Mouse (Mus musculus): ENCODE results near the gene Ablim1. TPM values are rescaled to one million over a fixed set of nuclear protein-coding genes. Genes with fewer than 3 reads are reported as not detected.

The Ablim1 gene
- total RNA-seq, 2 experiments from 2014 or later = 10.0 to 12.6 TPM

DNA sequence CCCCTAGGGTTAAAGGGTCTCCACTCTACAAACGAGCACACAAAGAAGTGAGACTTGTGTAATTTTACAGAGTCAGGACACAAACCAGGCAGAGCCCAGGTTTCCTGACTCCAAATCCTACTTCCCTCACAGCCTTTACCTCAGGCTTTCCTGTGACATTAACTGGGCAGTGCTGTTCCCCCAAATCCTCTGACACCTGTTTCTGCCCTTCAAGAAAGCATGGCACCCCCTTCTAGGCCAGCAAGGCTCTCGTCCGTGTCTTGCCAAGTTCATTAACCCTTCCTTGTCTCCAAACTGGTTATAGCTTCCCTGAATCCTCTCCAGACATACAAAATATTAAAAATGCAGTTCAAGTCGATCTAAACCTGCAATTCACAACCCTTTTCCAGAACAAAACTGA lies 304.7 kb downstream of the Ablim1 start:
- ATAC-seq (replicated peaks; ENCODE audit: low FRiP score, poor library complexity, severe bottlenecking) = no peak

DNA sequence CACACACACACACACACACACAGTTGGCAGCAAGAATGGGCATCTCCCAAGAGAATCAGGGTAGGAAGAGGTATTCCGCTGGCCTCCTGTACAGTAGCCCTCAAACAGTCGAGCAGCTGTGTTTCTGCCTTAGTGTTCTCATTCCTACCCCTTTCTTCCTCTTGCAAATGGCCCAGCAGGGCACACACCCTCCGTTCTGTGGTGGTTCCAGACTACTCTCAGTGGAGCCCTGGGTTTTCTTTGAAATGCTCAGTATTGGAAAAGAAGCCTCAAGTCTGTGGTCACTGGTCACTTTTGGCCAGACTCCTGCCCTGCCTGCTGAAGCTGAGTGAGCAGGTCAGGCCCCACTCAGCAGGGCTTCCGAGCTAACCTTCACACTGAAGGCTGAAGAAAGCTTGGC lies 305.1 kb downstream of the Ablim1 start:
- ATAC-seq (replicated peaks; ENCODE audit: low FRiP score, poor library complexity, severe bottlenecking) = no peak

DNA sequence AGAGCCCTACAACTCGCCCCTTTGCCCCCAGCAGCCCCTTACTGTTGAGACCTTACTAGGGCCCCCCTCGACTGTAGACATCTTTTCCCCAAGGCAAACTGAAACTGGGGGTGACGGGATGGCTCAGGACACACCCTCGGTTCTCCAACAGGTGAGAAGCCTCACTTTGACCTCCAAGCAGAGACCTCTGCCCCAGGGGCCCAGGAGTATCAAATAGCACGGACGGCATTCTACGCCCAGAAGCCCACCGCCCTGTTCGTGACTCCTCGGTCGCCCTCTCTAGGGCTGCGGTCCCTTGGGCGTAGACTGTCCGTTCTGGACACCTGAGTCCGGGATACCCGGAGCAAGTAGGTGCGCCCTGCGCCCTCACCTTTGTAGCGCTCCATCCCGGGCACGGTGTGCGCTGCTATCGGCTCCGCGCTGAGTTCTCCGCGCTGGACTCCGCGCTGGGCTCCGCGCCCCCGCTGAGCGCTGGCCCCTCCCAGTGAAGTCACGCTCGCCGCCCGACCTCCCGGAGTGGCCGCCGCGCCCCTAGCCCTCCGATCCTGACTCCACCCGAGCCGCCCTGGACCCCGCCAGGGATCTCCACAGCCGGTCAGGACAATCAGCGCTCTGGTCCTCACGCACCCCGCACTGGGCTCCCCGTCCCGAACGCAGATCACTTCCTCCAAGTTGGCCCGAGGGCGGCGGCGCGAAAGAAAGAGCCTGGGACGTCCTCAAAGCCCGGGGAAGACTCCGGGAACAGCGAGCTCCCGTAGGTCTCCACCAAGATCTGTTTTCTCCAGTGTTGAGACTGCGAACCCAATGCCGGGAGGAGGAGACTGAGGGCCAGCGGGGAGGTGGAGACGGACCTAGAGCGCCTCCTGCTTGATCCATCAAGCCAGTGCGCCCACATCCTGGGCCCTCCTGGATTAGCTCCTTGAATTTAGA lies 306.7 kb downstream of the Ablim1 start, which contains the start of gene Afap1l2:
Gene Afap1l2, minus strand, starts transcription at position 448 of the 930 bp plus-strand sequence.
- no peak for ATAC-seq (replicated peaks; ENCODE audit: low FRiP score, poor library complexity, severe bottlenecking)

DNA sequence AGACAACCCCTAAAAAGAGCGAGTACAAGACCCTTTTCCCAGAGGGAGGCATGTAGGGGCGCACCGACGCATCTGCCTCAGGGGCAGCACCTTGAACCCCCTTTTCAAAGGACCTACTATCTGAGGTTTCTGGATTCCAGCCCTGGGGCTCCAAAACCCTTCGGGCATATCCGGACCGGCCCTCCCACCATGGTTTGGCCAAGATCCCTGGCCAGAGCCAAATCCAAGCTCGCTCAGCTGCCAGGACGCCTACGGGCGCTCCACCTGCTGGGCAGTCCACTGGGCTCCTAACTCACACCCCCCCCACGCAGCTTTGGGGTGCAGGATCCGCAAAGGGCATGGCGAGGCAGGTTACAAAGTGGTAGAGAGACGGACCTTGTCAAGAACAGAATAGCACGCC lies 307.4 kb downstream of the Ablim1 start:
- ATAC-seq (replicated peaks; ENCODE audit: low FRiP score, poor library complexity, severe bottlenecking) = no peak

DNA sequence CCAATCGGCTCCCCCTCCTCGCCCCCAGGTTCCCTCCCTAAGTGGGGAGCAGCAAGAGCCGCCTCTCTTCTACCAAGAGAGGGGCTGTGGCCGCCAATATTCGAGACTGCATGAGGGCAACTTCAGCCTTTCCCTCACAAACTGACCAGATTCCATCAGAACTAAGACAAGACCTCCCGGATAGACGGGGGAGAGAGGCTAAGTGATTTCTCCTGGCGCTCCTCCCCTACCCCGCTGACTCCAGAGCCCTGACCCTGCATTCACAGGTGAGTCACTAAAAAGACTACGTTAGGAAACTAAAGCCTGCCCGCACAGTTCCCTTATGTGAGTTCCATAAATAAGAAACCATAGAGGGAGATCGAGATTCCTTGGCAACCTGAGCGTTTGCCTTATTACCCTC lies 307.9 kb downstream of the Ablim1 start:
- ATAC-seq (replicated peaks; ENCODE audit: low FRiP score, poor library complexity, severe bottlenecking) = no peak

DNA sequence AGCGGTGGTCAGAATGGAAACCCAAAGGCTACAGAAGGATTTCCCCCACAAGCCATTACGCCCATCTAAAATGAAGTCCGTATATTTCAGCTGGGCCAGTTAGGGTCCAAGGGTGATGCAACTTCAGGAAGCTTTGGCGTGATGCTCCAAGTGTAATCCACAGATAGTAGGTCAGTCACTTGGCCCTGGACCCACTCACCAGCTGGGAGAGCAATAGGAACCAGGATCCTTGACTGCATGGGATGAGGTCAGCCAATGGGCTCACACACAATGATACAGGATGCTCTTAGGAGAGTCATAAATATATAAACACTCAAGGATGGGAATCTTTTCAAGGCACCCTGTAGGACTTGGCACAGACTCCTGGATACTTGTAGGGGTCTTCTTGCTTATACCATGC lies 309.7 kb downstream of the Ablim1 start:
- ATAC-seq (replicated peaks; ENCODE audit: low FRiP score, poor library complexity, severe bottlenecking) = no peak

DNA sequence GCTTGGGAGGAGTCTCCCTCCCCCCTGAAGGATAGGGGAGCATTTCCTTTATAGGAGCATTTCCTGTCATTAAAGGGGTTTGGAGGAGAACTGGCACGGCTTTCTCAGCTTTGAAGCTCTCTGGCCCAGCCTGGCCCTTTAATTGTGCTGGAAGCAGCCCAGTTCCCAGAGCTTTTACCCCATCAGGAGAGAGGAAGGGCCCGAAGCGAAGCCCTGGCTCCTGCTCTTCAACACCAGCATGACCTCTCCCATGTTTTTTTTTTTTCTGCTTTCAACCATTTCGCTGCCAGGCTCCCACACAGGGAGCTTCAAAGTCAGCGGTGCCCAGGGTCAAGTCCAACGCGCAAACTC lies 311.3 kb downstream of the Ablim1 start:
- ATAC-seq (replicated peaks; ENCODE audit: low FRiP score, poor library complexity, severe bottlenecking) = no peak

DNA sequence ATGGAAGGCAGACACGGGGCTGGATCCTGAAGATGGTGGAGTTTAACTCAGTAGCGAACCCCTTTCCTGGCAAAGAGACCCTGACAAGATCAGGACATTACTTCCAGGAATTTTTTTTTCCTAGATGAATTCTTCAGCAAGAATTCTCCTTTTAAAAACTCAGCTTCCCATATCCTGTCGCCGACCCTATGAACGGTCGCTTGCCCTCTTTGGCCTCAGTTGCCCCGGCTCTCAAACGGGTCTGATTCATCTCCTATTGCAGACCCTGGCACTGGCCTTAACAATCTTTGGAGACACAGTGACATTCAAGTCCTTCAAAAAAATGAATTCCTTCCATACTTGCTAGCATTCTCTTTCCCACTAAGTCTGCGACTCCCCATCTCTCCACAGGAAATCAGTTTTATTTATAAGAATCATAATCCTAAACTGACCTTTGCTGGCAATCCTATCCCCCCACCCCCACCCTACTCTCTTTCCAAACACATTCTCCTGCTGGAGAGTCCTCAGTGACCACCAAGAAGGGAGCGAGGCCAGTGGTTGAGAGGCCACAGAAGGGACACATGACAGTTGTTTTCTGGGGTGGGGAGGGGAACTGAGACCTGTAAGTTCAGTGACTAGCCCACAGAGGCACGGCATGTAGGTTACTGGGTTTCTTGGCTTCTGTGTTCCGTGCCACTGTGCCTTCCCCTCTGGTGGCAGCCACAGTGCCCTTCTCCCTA lies 311.8 kb downstream of the Ablim1 start:
- ATAC-seq (replicated peaks; ENCODE audit: low FRiP score, poor library complexity, severe bottlenecking) = no peak

DNA sequence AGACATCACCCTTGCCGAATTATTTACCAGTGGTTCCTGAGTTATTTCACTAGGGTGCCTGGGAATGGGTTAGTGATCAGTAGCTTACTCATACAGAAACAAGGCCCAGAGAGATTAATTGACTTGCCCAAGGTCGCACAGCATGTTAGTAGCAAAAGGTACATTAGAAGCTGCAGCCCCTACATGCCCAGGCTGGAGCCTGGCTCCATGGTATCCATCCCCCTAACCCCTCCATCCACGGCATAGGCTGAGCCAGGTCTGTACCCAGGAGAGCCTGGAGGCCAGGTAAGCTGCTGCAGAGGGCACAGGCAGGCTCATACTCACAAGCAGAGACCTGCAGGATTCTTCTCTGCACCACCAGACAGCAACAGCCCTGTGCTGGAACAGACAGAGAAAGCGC lies 312.8 kb downstream of the Ablim1 start:
- ATAC-seq (replicated peaks; ENCODE audit: low FRiP score, poor library complexity, severe bottlenecking) = no peak

DNA sequence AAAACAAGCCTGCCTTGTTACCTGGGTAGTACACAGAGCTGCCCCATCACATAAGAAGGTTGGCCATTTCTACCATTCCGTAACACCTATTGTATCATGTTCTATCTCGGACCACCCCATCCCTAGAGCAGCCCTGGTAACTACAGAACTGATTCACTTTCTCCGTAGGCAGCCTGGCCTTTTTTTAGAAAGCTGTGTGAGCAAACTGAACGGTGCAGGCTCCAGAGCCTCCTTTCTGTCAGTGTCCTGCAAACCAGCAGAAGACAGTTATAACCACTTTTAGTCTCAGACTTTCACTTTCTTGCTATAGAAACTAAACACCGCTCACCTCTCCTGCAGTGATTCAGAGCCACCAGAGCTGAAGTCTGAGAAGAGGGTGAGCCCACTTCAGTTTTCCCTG lies 314.1 kb downstream of the Ablim1 start:
- no peak for ATAC-seq (replicated peaks; ENCODE audit: low FRiP score, poor library complexity, severe bottlenecking)

DNA sequence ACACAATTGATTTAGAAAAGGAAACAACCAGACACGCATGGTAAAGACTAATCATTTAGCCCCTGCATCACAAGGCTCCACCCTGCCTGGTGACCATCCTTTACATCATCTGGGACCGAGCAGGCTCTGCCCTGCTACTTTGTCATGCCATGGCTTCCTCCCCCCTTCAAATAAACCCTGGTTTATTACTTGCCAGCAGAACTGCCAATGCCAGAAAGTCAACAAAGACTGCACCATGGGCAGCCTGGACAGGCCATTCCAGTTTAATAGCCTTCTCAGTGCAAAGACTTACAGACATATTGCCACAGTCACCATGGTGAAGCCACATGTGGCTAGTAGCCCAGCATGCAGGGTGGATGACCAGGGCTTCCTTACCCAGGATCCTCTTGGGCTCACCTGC lies 314.9 kb downstream of the Ablim1 start:
- no peak for ATAC-seq (replicated peaks; ENCODE audit: low FRiP score, poor library complexity, severe bottlenecking)

DNA sequence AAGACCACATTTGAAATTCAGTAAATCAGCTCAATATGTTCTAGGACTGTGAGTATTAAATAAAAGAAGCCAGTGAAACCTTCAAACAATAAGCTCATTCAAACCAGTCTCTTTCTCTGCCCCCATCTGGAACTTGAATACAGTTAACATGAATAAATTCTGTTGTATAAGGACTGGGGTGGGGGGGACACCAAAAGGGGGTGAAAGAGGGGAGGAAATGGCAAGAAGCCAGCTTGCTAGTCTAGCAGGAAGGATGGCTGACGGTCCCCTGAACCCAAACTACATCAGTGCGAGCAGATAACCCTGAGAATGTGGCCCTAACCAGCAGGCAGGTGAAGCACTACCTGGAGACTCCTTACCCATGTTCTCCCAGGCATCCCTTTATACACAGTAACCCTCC lies 315.8 kb downstream of the Ablim1 start:
- ATAC-seq (replicated peaks; ENCODE audit: low FRiP score, poor library complexity, severe bottlenecking) = no peak

DNA sequence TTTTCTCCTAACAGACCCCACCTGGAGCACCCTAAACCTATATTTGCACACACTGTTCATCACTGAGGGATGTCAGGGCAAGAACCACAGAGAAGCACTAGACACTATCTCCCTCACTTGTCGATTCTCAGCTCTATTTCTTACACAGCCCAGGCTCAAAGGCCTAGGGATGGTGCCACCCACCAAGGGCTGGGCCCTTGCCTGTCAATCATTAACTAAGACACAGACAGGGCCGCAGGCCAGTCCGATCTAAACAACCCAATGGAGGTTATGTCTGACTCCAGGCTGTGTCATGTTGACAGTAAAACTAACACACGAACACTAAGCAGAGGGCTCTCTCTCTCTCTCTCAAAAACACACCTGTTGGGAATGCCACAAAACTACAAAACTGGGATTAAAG lies 316.4 kb downstream of the Ablim1 start:
- ATAC-seq (replicated peaks; ENCODE audit: low FRiP score, poor library complexity, severe bottlenecking) = no peak

DNA sequence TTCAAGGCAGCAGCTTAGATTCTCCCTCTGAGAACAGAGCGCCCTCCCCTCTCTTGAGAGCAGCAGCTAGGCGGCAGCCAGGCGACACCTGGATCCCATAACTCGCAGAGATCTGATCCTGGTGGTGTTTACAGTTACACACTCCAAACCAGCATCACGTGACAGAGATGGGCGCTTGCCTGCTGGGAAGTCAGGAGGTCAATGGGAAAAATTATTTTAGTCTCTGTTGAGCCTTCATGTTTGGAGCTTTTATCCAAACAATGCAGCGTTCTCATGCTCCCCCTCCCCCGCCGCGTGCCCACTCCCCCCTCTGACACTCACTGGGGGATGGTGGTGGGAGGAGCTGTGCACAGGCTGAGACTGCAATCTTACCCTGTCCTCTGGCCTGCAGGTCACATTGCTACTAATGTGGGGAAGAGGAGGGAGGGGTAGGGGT lies 317.5 kb downstream of the Ablim1 start:
- ATAC-seq (replicated peaks; ENCODE audit: low FRiP score, poor library complexity, severe bottlenecking) = no peak

DNA sequence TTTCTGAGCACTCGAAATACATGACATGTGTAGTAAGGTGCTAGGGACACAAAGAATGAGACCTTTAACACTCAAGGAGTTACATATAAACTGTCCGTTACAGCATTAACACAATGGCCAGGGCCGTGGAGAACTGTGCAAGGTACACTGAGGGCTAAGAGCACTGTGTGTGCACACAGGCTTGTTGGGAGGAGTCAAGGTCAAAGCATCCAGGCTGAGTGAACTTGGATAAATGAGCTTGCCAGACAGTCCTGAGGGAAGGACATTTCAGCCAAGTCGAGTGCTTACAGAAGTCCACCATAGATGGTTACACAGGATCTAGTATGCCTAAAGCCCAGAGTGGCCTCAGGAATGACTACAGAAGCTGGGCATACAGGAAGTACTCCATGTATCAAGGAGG lies 319.3 kb downstream of the Ablim1 start:
- no peak for ATAC-seq (replicated peaks; ENCODE audit: low FRiP score, poor library complexity, severe bottlenecking)

DNA sequence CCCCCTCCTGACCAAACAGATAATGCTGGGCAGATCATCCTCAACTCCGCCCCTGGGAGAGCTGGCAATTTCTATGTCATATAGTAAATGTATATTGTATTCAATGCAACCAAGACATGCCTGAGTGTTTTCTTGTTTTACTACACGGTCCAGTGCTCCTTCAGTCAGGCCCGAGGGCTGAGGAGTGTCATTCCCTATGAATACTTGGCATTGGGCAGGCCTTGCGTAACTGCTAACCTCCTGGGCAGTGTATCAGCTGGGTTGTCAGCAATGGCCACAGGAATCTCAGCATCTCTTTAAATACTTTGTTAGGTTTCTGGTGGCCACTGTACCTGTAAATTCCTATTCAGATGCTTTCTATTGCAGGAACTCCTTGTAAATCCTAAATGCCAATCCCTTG lies 320.1 kb downstream of the Ablim1 start:
- ATAC-seq (replicated peaks; ENCODE audit: low FRiP score, poor library complexity, severe bottlenecking) = no peak

DNA sequence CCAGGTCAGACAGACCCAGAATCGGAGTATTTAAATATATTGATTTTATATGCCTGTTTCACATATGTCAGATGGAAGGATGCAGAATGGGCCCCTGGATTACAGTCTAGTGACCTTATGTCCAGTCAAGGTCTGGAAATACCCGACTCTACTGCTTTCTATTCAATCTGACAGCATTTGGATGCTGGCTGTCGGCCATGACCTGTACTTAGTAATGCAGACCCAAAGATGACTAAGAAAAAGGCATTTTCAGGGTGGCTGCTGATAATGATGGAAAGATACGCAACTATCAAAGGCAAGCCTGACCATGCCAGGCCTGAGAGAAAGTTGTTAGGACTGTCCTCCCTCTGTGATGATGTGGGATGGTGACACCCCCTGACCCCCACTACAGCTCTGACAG lies 321.0 kb downstream of the Ablim1 start:
- ATAC-seq (replicated peaks; ENCODE audit: low FRiP score, poor library complexity, severe bottlenecking) = no peak

DNA sequence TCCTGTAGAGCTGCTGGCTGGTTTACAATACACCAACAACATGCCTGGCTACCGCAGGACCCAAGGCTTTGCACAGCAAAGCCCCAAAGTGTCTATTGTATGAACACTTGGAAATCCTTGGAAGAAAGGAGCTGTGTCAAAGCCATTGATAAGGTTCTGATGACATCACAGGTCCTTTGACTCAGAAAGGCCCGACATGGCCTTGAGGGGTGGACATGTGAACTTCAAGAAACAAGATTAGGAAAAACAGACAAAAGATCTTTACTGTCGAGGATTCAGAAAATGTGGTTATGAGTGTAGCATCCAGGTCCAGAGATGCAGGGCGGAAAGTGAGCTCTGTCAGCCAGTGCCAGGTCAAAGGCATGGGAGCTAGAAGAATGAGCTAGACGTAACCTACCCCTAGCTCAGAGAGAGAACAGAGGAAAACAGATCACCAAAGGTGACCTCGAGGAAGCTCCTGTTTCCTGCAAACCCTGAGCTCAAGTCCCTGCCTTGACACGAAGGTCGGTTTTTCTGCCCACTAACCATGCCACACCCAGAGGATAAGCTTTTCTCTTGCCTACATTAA lies 321.7 kb downstream of the Ablim1 start:
- ATAC-seq (replicated peaks; ENCODE audit: low FRiP score, poor library complexity, severe bottlenecking) = no peak

DNA sequence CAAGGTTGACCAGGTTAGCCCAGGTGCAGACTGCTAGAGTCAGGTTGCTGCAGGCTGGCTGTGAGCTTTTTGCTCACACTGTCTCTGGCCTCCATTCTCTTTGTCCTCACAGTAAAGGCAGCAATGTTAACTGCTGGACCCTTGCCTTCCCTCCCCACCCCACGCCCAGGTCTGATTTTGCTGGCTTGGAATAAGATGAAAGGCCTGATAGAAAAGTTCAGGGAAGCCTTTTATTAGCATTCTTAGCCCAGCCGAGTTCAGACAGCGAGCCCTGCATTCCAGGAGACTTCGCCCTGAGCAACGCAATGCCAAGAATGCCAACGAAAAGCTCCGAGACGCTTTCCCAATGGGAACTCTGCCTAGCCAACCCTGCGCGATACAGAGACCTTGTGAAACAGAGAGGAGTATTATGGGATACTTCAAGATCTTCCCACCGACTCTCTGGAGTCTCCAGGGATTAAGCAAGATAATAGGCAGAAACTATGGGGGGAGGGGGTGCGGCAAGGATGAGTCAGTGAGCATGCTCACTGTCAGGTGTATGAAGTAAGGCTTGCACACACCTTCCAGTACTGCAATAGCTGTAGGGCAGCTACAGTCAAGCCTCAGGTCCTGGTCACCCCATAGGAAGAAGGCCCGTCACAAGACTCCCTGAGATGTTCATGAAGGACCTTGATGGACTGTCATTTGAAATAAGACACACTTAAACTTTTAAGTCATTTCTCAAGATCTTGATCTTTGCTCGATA lies 324.2 kb downstream of the Ablim1 start:
- ATAC-seq (replicated peaks; ENCODE audit: low FRiP score, poor library complexity, severe bottlenecking) = no peak

DNA sequence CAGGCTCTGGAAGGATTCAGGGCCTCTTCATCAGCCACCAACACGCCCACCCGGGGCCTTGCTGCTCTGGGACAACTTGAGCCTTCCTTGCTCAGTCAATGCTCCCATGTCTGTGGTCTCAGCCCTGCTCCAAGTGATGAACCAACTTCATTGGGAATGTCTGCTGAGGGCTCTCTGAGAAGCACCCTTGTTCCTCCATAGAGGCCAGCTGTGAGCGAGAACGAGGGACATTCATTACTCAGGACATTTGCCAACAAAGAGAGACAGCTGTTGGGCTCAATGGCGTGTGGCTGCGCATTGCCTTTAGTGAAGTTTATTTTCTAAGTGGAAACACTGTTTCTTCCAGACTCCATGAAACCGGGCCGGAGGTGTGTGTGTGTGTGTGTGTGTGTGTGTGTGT lies 325.5 kb downstream of the Ablim1 start:
- no peak for ATAC-seq (replicated peaks; ENCODE audit: low FRiP score, poor library complexity, severe bottlenecking)
